Mouse (Mus musculus) heart, embryonic 13.5 days (tissue): ENCODE measurements around the gene Ywhah. TPM values are rescaled to one million over a fixed set of nuclear protein-coding genes. Genes with fewer than 3 reads are reported as not detected.

Source experiments
- ATAC-seq: fragments of 200-750 bp; cut with Nextera tagmentation; 2 replicates; pipeline ENCODE4 v1.8.0; 2017; ENCODE audit warnings: moderate TSS enrichment; ENCODE audit not compliant: insufficient number of reproducible peaks, low FRiP score, low TSS enrichment; ENCODE audit errors: extremely low read depth
- H3K27ac ChIP-seq: fragments of 300-500 bp; sonication (generic); replicated peaks from 2 replicates; pipeline ENCODE4 v1.5.1; 2015; ENCODE audit warnings: moderate library complexity, mild to moderate bottlenecking, inconsistent platforms
- H3K27me3 ChIP-seq: fragments of 300-500 bp; sonication (generic); replicated peaks from 2 replicates; pipeline ENCODE4 v1.6.1; 2015; ENCODE audit warnings: mild to moderate bottlenecking, inconsistent platforms
- H3K36me3 ChIP-seq: fragments of 300-500 bp; sonication (generic); 2 replicates; pipeline ENCODE4 v1.6.1; 2015; ENCODE audit warnings: mild to moderate bottlenecking, inconsistent platforms
- H3K4me1 ChIP-seq: fragments of 300-500 bp; sonication (generic); 2 replicates; pipeline ENCODE4 v1.6.1; 2015; ENCODE audit warnings: inconsistent platforms
- H3K4me2 ChIP-seq: fragments of 300-500 bp; sonication (generic); 2 replicates; pipeline ENCODE4 v1.6.1; 2015; ENCODE audit warnings: inconsistent platforms, mild to moderate bottlenecking, moderate library complexity
- H3K4me3 ChIP-seq: fragments of 300-500 bp; sonication (generic); 2 replicates; pipeline ENCODE4 v1.5.1; 2015; ENCODE audit warnings: moderate library complexity, mild to moderate bottlenecking, inconsistent platforms
- H3K9ac ChIP-seq: fragments of 300-500 bp; sonication (generic); 2 replicates; pipeline ENCODE4 v1.6.1; 2015; ENCODE audit warnings: inconsistent platforms, mild to moderate bottlenecking, moderate library complexity
- H3K9me3 ChIP-seq: fragments of 300-500 bp; sonication (generic); 2 replicates; pipeline ENCODE4 v1.6.1; 2016; ENCODE audit warnings: inconsistent platforms
- WGBS: fragments of 180-500 bp; shearing (Covaris S2); methylation state at CpG from one replicate; pipeline ENCODE4 v1.1.7; 2015; ENCODE audit warnings: mixed read lengths; 5-methylcytosine and 5-hydroxymethylcytosine counted together
- polyA plus RNA-seq: library from polyadenylated mRNA; unstranded; fragments of >200 nt; fragmentation: Nextera tagmentation; extraction: Ambion mirVana; gene quantifications from 2 replicates; pipeline ENCODE4 v1.2.1, GENCODE M21; 2015

The Ywhah gene
- polyA plus RNA-seq, 1 experiment from 2014 or later: 406 TPM

DNA sequence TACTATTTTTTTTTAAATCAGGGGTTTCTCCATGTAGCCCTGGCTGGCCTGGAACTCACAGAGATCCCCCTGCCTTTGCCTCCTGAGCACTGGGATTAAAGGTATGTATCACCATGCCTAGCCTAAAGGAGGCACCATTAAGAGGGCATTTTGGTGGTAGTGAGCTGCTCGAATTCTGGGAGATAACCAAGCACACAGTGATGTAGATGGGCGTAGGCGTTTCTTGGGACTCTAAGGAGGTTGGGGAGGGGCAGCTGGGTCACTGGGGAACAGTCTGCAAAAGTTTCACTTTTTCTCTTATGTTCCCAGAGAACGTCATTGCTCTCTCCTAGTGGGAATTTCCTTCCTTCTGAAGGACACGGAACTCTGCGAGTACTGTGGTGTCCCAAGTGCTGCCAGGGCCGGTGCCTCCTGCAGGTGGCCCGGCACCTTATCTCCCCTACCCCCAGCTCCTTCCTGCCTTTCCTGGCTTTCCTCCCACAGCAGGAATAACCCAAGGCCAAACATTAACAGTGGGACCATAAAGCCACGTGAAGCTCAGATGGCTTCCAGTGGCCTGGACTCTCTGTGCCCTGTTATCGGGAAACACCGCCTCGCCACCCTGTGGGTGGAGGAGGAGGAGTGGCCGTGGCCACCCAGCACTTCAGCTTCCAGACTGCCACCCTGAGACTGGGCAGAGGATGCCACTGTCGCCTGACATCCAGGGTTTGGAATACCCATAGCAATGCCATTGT lies 34.4 kb downstream of the Ywhah start:
- Histone ChIP-seq H3K27me3 (no peaks in the 10 kb centered on the region), H3K27ac (no peak overlapping the region), H3K9me3 (no peaks in the 10 kb centered on the region), H3K4me3 (no peak overlapping the region), H3K9ac (no peak overlapping the region), H3K4me2 (no peak overlapping the region), H3K36me3 (no peaks in the 10 kb centered on the region), H3K4me1 (peaks cover 4% of the 10 kb centered on the region; the same call in 1 of the 2 replicates)
- no peak for ATAC-seq
- WGBS: 58% methylated on average over 14 of the region's 14 CpGs

DNA sequence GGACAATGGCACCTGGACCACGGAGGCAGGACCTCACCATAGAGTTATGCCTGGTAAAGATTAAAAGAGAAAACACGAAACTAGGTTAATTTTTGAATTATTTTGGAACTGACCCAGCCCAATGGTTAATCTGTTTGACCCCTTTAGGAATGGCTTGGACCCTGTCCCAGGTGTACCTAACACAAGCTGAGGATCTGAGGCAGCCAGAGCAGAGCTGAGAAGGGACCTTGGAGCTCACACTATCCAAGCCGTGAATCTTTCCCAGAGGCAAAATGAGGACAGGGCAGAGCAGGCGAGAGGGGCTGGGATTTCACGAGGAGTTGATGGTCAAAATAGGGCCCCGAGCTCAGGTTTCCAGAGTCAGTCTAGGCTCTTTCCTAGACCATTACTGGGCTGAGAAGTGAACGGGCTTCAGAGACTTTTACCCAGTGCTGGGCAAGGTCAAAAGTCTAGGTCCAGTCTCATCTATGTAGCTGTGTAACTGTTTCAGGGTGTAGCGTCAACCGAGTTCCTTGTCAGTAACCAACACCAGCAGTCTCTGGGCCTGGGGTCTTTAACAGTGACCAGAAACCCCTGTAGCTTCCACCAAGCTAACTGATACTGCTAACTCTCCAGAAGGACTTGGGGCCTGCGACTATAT lies 37.6 kb downstream of the Ywhah start:
- Histone ChIP-seq H3K4me3 (no peak overlapping the region), H3K4me2 (no peak overlapping the region), H3K27ac (no peak overlapping the region), H3K9ac (no peak overlapping the region), H3K36me3 (no peaks in the 10 kb centered on the region), H3K4me1 (peaks cover 4% of the 10 kb centered on the region; the same call in 1 of the 2 replicates), H3K9me3 (no peaks in the 10 kb centered on the region), H3K27me3 (no peaks in the 10 kb centered on the region)
- no peak for ATAC-seq
- 73% methylated on average over 10 of the region's 10 CpGs for WGBS

DNA sequence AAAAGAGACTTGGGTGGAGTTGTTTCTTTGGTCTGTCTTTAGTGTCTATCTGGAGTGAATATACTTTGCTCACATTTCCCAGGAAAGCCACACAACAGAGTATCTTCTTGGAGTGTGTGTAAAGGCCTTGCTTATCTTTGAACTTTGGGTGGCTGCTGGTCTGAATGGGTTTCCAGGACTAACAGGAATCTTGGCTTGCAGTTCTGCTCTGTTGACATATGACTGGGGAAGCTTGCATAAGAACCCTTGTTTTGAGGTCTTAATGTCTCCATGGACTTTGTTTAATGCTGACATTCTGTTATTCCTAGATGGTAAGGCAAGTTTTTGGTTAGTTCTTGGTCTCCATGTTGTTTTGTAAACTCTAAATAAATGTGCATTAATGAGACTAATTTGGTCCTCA lies 51.5 kb downstream of the Ywhah start:
- no peak for ATAC-seq
- no peaks in the 10 kb centered on the region for H3K9me3 ChIP-seq
- H3K27me3 ChIP-seq: no peaks in the 10 kb centered on the region
- H3K4me1 ChIP-seq: no peaks in the 10 kb centered on the region
- H3K27ac ChIP-seq: no peak overlapping the region
- H3K4me2 ChIP-seq: no peak overlapping the region
- H3K36me3 ChIP-seq: no peaks in the 10 kb centered on the region
- no peak overlapping the region for H3K4me3 ChIP-seq
- no peak overlapping the region for H3K9ac ChIP-seq

DNA sequence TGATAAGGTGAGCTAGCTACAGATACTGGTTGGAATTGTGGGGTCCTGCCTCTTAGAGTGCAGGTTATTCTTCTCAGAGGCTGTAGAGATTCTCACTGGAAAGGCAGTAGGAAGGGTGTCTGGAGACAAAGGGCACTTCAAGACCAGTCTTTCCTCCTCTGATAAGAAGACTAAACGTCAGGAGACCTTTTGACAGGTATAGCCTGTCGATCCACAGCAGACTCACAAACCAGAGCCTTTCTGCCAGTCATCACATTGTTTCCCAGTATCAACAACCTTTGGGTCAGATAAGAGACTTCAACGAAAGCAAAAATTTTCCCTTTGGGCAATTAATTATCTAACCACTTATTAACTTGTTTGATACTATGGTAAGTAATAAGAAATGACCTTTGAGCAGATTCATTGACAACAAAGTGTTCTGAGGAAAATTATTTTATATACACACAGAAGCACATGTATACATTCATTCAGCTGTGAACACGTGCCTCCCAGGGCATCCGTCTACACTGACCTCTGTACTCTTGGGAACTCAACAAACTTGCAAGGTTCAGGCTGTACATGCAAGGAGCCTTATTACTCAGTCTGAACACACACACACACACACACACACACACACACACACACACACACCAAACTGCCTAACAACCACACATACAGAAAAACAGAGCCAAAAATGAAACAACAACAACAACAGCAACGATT lies 58.0 kb downstream of the Ywhah start:
- H3K4me2 ChIP-seq: no peak overlapping the region
- ATAC-seq: no peak
- no peaks in the 10 kb centered on the region for H3K27me3 ChIP-seq
- WGBS: 38% methylated on average over 6 of the region's 6 CpGs
- H3K27ac ChIP-seq: no peak overlapping the region
- H3K9ac ChIP-seq: no peak overlapping the region
- H3K4me1 ChIP-seq: no peaks in the 10 kb centered on the region
- no peaks in the 10 kb centered on the region for H3K9me3 ChIP-seq
- H3K4me3 ChIP-seq: no peak overlapping the region
- H3K36me3 ChIP-seq: no peaks in the 10 kb centered on the region

Other genes with a start within 250 kb of the Ywhah start
- 45.9 and 46.2 TPM in 2 replicates for gene Pisd, start 233.2 kb upstream of the Ywhah start, polyA plus RNA-seq
- not detected in 2 replicates for gene Gm20671, start 191.7 kb upstream of the Ywhah start, polyA plus RNA-seq
- gene Prr14l, start 164.6 kb upstream of the Ywhah start, polyA plus RNA-seq: 7.8 and 10.2 TPM in 2 replicates
- gene Depdc5, start 155.1 kb upstream of the Ywhah start, polyA plus RNA-seq: 15.6 and 18.1 TPM in 2 replicates
- gene Slc5a1, start 85.4 kb downstream of the Ywhah start, polyA plus RNA-seq: not detected in 2 replicates
- gene Spon2, start 199.6 kb downstream of the Ywhah start, polyA plus RNA-seq: 89.8 and 95.2 TPM in 2 replicates